Mouse (Mus musculus) midbrain, embryonic 11.5 days (tissue): Measurements from ENCODE around the gene Tgtp2. TPM values are rescaled to one million over a fixed set of nuclear protein-coding genes. Genes with fewer than 3 reads are reported as not detected.
"Not testable (repeated sequence)": the region's sequence is repeated elsewhere in the genome, so short reads cannot be mapped to it uniquely, and the experiment has no call there.

ENCODE experiments used
- ATAC-seq: fragments of 200-750 bp; cut with Nextera tagmentation; 2 replicates; pipeline ENCODE4 v1.8.0; 2017; ENCODE audit warnings: moderate TSS enrichment, moderate library complexity; ENCODE audit not compliant: low FRiP score
- DNase-seq: peaks from one replicate; pipeline ENCODE4 v3.0.0; 2015; ENCODE audit warnings: low spot score; ENCODE audit errors: missing footprints
- H3K27ac ChIP-seq: fragments of 300-500 bp; sonication (generic); 2 replicates; pipeline ENCODE4 v1.5.1; 2014; ENCODE audit warnings: low read depth, low read length
- H3K27me3 ChIP-seq: fragments of 300-500 bp; sonication (generic); 2 replicates; pipeline ENCODE4 v1.6.1; 2014; ENCODE audit warnings: mild to moderate bottlenecking, low read length, moderate library complexity, mixed read lengths; ENCODE audit not compliant: control insufficient read depth, insufficient read depth
- H3K36me3 ChIP-seq: fragments of 300-500 bp; sonication (generic); 2 replicates; pipeline ENCODE4 v1.6.1; 2014; ENCODE audit warnings: mild to moderate bottlenecking, low read length, moderate library complexity, mixed read lengths; ENCODE audit not compliant: control insufficient read depth, insufficient read depth
- H3K4me1 ChIP-seq: fragments of 300-500 bp; sonication (generic); 2 replicates; pipeline ENCODE4 v1.6.1; 2014; ENCODE audit warnings: low read length; ENCODE audit not compliant: control insufficient read depth, insufficient read depth
- H3K4me2 ChIP-seq: fragments of 300-500 bp; sonication (generic); 2 replicates; pipeline ENCODE4 v1.6.1; 2014; ENCODE audit warnings: mild to moderate bottlenecking, moderate library complexity
- H3K4me3 ChIP-seq: fragments of 300-500 bp; sonication (generic); 2 replicates; pipeline ENCODE4 v1.5.1; 2014; ENCODE audit warnings: low read depth, low read length
- H3K9ac ChIP-seq: fragments of 300-500 bp; sonication (generic); 2 replicates; pipeline ENCODE4 v1.6.1; 2014; ENCODE audit warnings: low read length
- H3K9me3 ChIP-seq: fragments of 300-500 bp; sonication (generic); 2 replicates; pipeline ENCODE4 v1.6.1; 2016; ENCODE audit warnings: low read length; ENCODE audit not compliant: control insufficient read depth
- WGBS: fragments of 180-500 bp; shearing (Covaris S2); extraction: QIAGEN DNeasy Blood & Tissue Kit; methylation state at CpG from one replicate; pipeline ENCODE4 v1.1.7; 2014; 5-methylcytosine and 5-hydroxymethylcytosine counted together
- polyA plus RNA-seq: library from polyadenylated mRNA; unstranded; fragments of >200 nt; fragmentation: Nextera tagmentation; extraction: Ambion mirVana; gene quantifications from 2 replicates; pipeline ENCODE4 v1.2.1, GENCODE M21; 2014

Gene Tgtp2
- not detected in 2 replicates for polyA plus RNA-seq

- H3K4me3 ChIP-seq, H3K27ac ChIP-seq, DNase-seq, H3K9ac ChIP-seq, H3K36me3 ChIP-seq, ATAC-seq, H3K4me2 ChIP-seq, H3K27me3 ChIP-seq, H3K9me3 ChIP-seq, H3K4me1 ChIP-seq: not testable (repeated sequence)
- WGBS = 86% methylated on average over 5 of the region's 5 CpGs
Observed at GRCm38 (mm10) chr11:49063713-49064469, at the start of gene Tgtp2. Gene Tgtp2 (minus strand): TSS chr11:49064206.

GRCm38 (mm10) chr11:49112624-49113219 is 48.7 kb upstream of the Tgtp2 start:
- H3K4me2 ChIP-seq = no peak overlapping the region
- ATAC-seq = no peak
- 88% methylated on average over 6 of the region's 6 CpGs for WGBS
- no peaks in the 10 kb centered on the region for H3K27me3 ChIP-seq
- no peaks in the 10 kb centered on the region for H3K9me3 ChIP-seq
- no peak overlapping the region for H3K4me3 ChIP-seq
- H3K36me3 ChIP-seq = no peaks in the 10 kb centered on the region
- H3K9ac ChIP-seq = no peak overlapping the region
- H3K4me1 ChIP-seq = no peaks in the 10 kb centered on the region
- no peak overlapping the region for H3K27ac ChIP-seq
- DNase-seq = no peak

GRCm38 (mm10) chr11:49111000-49111399 is 47.0 kb upstream of the Tgtp2 start:
- no peaks in the 10 kb centered on the region for H3K9me3 ChIP-seq
- H3K4me1 ChIP-seq = no peaks in the 10 kb centered on the region
- H3K4me3 ChIP-seq = no peak overlapping the region
- DNase-seq (no peak), ATAC-seq (no peak)
- 69% methylated on average over 1 of the region's 1 CpGs for WGBS
- H3K9ac ChIP-seq = no peak overlapping the region
- no peak overlapping the region for H3K4me2 ChIP-seq
- H3K27ac ChIP-seq = no peak overlapping the region
- no peaks in the 10 kb centered on the region for H3K27me3 ChIP-seq
- H3K36me3 ChIP-seq = no peaks in the 10 kb centered on the region

GRCm38 (mm10) chr11:49108833-49109232 is 44.8 kb upstream of the Tgtp2 start:
- Histone ChIP-seq H3K27ac (no peak overlapping the region), H3K4me3 (no peak overlapping the region), H3K4me1 (no peaks in the 10 kb centered on the region), H3K4me2 (no peak overlapping the region), H3K36me3 (no peaks in the 10 kb centered on the region), H3K9ac (no peak overlapping the region), H3K27me3 (no peaks in the 10 kb centered on the region), H3K9me3 (no peaks in the 10 kb centered on the region)
- DNase-seq = peak; percentile 91
- WGBS = 31% methylated on average over 1 of the region's 1 CpGs
- peak; percentile 35; the same call in 1 of the 2 replicates for ATAC-seq

- no peaks in the 10 kb centered on the region for H3K4me1 ChIP-seq
- H3K4me2 ChIP-seq = no peak overlapping the region
- WGBS = 67% methylated on average over 10 of the region's 10 CpGs
- no peak overlapping the region for H3K9ac ChIP-seq
- no peaks in the 10 kb centered on the region for H3K27me3 ChIP-seq
- H3K36me3 ChIP-seq = no peaks in the 10 kb centered on the region
- H3K27ac ChIP-seq = no peak overlapping the region
- DNase-seq (no peak), ATAC-seq (no peak)
- H3K4me3 ChIP-seq = no peak overlapping the region
- H3K9me3 ChIP-seq = no peaks in the 10 kb centered on the region
Observed at GRCm38 (mm10) chr11:49107650-49108537, 43.9 kb upstream of the Tgtp2 start.

- 50% methylated on average over 1 of the region's 1 CpGs for WGBS
- no peaks in the 10 kb centered on the region for H3K27me3 ChIP-seq
- DNase-seq (no peak), ATAC-seq (no peak)
- H3K9me3 ChIP-seq = no peaks in the 10 kb centered on the region
- no peak overlapping the region for H3K4me3 ChIP-seq
- H3K4me1 ChIP-seq = no peaks in the 10 kb centered on the region
- H3K36me3 ChIP-seq = no peaks in the 10 kb centered on the region
- H3K4me2 ChIP-seq = no peak overlapping the region
- no peak overlapping the region for H3K27ac ChIP-seq
- H3K9ac ChIP-seq = no peak overlapping the region
Observed at GRCm38 (mm10) chr11:49105752-49106151, 41.7 kb upstream of the Tgtp2 start.

- Histone ChIP-seq H3K9me3 (no peaks in the 10 kb centered on the region), H3K27ac (no peak overlapping the region), H3K4me2 (no peak overlapping the region), H3K4me1 (no peaks in the 10 kb centered on the region), H3K4me3 (no peak overlapping the region), H3K27me3 (no peaks in the 10 kb centered on the region), H3K36me3 (no peaks in the 10 kb centered on the region), H3K9ac (no peak overlapping the region)
- DNase-seq (peak; percentile 96), ATAC-seq (peak; percentile 81)
- WGBS = 20% methylated on average over 8 of the region's 8 CpGs
Observed at GRCm38 (mm10) chr11:49103047-49103693, 39.2 kb upstream of the Tgtp2 start.

- H3K36me3 ChIP-seq = no peaks in the 10 kb centered on the region
- no peak overlapping the region for H3K27ac ChIP-seq
- H3K4me1 ChIP-seq = no peaks in the 10 kb centered on the region
- ATAC-seq (no peak), DNase-seq (no peak)
- 55% methylated on average over 5 of the region's 5 CpGs for WGBS
- H3K4me3 ChIP-seq = no peak overlapping the region
- H3K9me3 ChIP-seq = no peaks in the 10 kb centered on the region
- no peak overlapping the region for H3K9ac ChIP-seq
- H3K4me2 ChIP-seq = no peak overlapping the region
- no peaks in the 10 kb centered on the region for H3K27me3 ChIP-seq
Observed at GRCm38 (mm10) chr11:49101500-49101899, 37.5 kb upstream of the Tgtp2 start.
